Mouse (Mus musculus) embryonic fibroblast, embryonic 13.5 days (primary cell): ENCODE measurements at regions not wholly inside any gene's neighbourhood (a gene's known extent, or its start where the extent isn't known, plus 50 kb on each side); places are given as distances from the start of the nearest gene placed in this dataset.

Experiments used
- H3K27ac ChIP-seq: 2 replicates; pipeline ENCODE4 v1.5.1; 2012; ENCODE audit warnings: low read length, control low read depth, inconsistent platforms; ENCODE audit not compliant: insufficient read depth
- H3K4me1 ChIP-seq: 2 replicates; pipeline ENCODE4 v1.6.1; 2011; ENCODE audit warnings: low read length; ENCODE audit not compliant: control insufficient read depth, insufficient read depth
- H3K4me3 ChIP-seq: 2 replicates; pipeline ENCODE4 v1.5.1; 2011; ENCODE audit warnings: mild to moderate bottlenecking, control low read depth, low read length; ENCODE audit not compliant: insufficient read depth
- CTCF ChIP-seq: IDR thresholded peaks from 2 replicates; pipeline ENCODE4 v1.5.1; 2011; ENCODE audit warnings: mild to moderate bottlenecking, control low read depth, low read length, moderate library complexity, borderline replicate concordance; ENCODE audit not compliant: insufficient read depth
- POLR2A ChIP-seq: IDR thresholded peaks from 2 replicates; pipeline ENCODE4 v1.6.1; 2011; ENCODE audit warnings: low read depth, mild to moderate bottlenecking, control low read depth, low read length, moderate library complexity

- no peak for TF ChIP-seq POLR2A
- no peak overlapping the region for H3K4me3 ChIP-seq
- H3K27ac ChIP-seq: no peak overlapping the region
- H3K4me1 ChIP-seq: peaks cover 2% of the 10 kb centered on the region; the same call in 1 of the 2 replicates
These were observed 150.1 kb downstream of the Evx1 start for GRCm38 (mm10) chr6:52463369-52463768.

GRCm38 (mm10) chr6:52464571-52464970, 151.3 kb downstream of the Evx1 start:
- H3K4me3 ChIP-seq: no peak overlapping the region
- no peak overlapping the region for H3K27ac ChIP-seq
- no peaks in the 10 kb centered on the region for H3K4me1 ChIP-seq
- TF ChIP-seq CTCF (no peak), POLR2A (no peak)

GRCm38 (mm10) chr6:52465834-52466525, 152.7 kb downstream of the Evx1 start:
- H3K4me3 ChIP-seq: no peak overlapping the region
- TF ChIP-seq CTCF (no peak), POLR2A (no peak)
- H3K4me1 ChIP-seq: no peaks in the 10 kb centered on the region
- no peak overlapping the region for H3K27ac ChIP-seq

- H3K4me1 ChIP-seq: no peaks in the 10 kb centered on the region
These were observed 157.5 kb downstream of the Evx1 start for GRCm38 (mm10) chr6:52470831-52471230.

GRCm38 (mm10) chr6:52471384-52471957, 158.2 kb downstream of the Evx1 start:
- Histone ChIP-seq H3K4me1 (no peaks in the 10 kb centered on the region), H3K4me3 (no peak overlapping the region), H3K27ac (no peak overlapping the region)
- TF ChIP-seq CTCF: no peak
- TF ChIP-seq POLR2A: no peak

More at GRCm38 (mm10) chr6:52470831-52471230, 157.5 kb downstream of the Evx1 start:
- no peak for TF ChIP-seq CTCF
- no peak for TF ChIP-seq POLR2A
- no peak overlapping the region for H3K27ac ChIP-seq
- H3K4me3 ChIP-seq: no peak overlapping the region

GRCm38 (mm10) chr6:52472008-52472407, 158.7 kb downstream of the Evx1 start:
- no peak for TF ChIP-seq POLR2A
- no peak for TF ChIP-seq CTCF
- H3K4me3 ChIP-seq: no peak overlapping the region
- H3K4me1 ChIP-seq: no peaks in the 10 kb centered on the region
- H3K27ac ChIP-seq: no peak overlapping the region

- no peak overlapping the region for H3K27ac ChIP-seq
- TF ChIP-seq POLR2A: no peak
- TF ChIP-seq CTCF: no peak
These were observed 159.8 kb downstream of the Evx1 start for GRCm38 (mm10) chr6:52473042-52473589.

GRCm38 (mm10) chr6:52473924-52474323, 160.6 kb downstream of the Evx1 start:
- TF ChIP-seq CTCF (no peak), POLR2A (no peak)
- no peaks in the 10 kb centered on the region for H3K4me1 ChIP-seq
- H3K27ac ChIP-seq: no peak overlapping the region
- H3K4me3 ChIP-seq: no peak overlapping the region

More at GRCm38 (mm10) chr6:52473042-52473589, 159.8 kb downstream of the Evx1 start:
- no peaks in the 10 kb centered on the region for H3K4me1 ChIP-seq
- H3K4me3 ChIP-seq: no peak overlapping the region

GRCm38 (mm10) chr6:52475676-52476075, 162.4 kb downstream of the Evx1 start:
- TF ChIP-seq POLR2A (no peak), CTCF (no peak)
- no peaks in the 10 kb centered on the region for H3K4me1 ChIP-seq
- no peak overlapping the region for H3K4me3 ChIP-seq
- no peak overlapping the region for H3K27ac ChIP-seq

GRCm38 (mm10) chr6:52476907-52477306, 163.3 kb downstream of the Hibadh start:
- Histone ChIP-seq H3K4me3 (no peak overlapping the region), H3K4me1 (no peaks in the 10 kb centered on the region), H3K27ac (no peak overlapping the region)
- no peak for TF ChIP-seq CTCF
- TF ChIP-seq POLR2A: no peak
